Mouse (Mus musculus): ENCODE data around the gene Gramd1b. TPM values are rescaled to one million over a fixed set of nuclear protein-coding genes. Genes with fewer than 3 reads are reported as not detected.

Gramd1b gene
- total and polyA plus RNA-seq, 2 experiments from 2014 or later = 3.2 to 17.4 TPM

DNA sequence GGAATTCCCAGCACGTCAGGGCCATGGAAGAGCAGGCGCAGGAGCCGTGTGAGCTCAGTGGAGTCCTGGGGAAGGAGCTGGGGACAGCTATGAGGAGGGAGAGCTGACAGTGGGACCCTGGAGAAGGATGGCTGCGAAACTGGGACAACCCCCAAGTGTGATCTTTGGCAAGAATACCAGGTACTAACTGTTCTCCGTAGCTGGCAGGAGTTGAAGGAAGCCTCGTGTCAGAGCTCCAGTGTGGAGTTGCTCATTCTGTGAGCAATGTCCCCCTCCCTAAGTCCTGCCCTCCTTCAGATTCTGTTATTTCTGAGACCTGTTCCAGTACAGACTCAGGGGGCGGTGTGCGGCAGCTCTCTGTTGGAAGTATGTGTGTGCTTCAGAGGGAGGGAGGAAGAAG is 36.9 kb upstream of the Gramd1b start:
- peaks cover 21% of the 10 kb centered on the region for H3K4me1 ChIP-seq (ENCODE audit: control insufficient read depth, insufficient read depth)
- no peaks in the 10 kb centered on the region for H3K36me3 ChIP-seq (replicated peaks; ENCODE audit: control insufficient read depth, insufficient read depth, low read length)
- H3K4me2 ChIP-seq (ENCODE audit: low read depth, low read length) = 0 out of 2 replicates have a peak overlapping the region, but pooled peaks have one; percentile 11
- no peak overlapping the region for H3K9ac ChIP-seq (replicated peaks; ENCODE audit: low read depth, low read length)
- H3K27me3 ChIP-seq (ENCODE audit: control insufficient read depth, insufficient read depth, low read length) = no peaks in the 10 kb centered on the region
- H3K27ac ChIP-seq (ENCODE audit: low read depth) = no peak overlapping the region
- H3K9me3 ChIP-seq (replicated peaks; ENCODE audit: control insufficient read depth, low read length) = no peaks in the 10 kb centered on the region
- no peak; the same call in 1 of the 2 replicates for TF ChIP-seq CTCF (IDR thresholded peaks at IDR 0.05; ENCODE audit: low read depth)
- TF ChIP-seq EP300 (IDR thresholded peaks at IDR 0.05; ENCODE audit: low read depth) = peak; percentile 61; the same call in 1 of the 2 replicates
- no peak overlapping the region for H3K4me3 ChIP-seq (ENCODE audit: low read depth, low read length)
- peak; percentile 67 for DNase-seq (ENCODE audit: low spot score)
- 28% methylated on average over 8 of the region's 8 CpGs for WGBS
- peak; percentile 87 for ATAC-seq (ENCODE audit: insufficient read depth, low read depth)

DNA sequence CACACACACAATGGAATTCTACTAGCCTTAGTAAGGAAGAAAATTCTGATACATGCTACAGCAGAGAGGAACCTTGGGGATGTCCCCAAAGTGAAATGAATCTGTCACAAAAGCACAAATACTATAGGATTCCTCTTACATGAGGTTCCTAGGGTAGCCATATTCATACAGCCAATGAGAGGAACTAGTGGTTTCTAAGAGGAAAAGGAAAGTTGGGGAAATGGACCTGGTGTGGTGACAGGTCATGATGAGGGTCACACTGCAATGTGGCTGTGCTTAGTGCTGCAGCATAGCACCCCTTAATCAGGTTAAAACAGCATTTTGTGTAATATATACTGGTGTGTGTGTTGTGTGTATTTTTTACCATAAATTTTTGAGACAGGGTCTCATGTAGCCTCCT is 32.6 kb upstream of the Gramd1b start:
- Histone ChIP-seq H3K36me3 (replicated peaks; ENCODE audit: control insufficient read depth, insufficient read depth, low read length) (no peaks in the 10 kb centered on the region), H3K9ac (replicated peaks; ENCODE audit: low read depth, low read length) (no peak overlapping the region), H3K9me3 (replicated peaks; ENCODE audit: control insufficient read depth, low read length) (no peaks in the 10 kb centered on the region), H3K4me1 (ENCODE audit: control insufficient read depth, insufficient read depth) (peaks cover 18% of the 10 kb centered on the region), H3K27me3 (ENCODE audit: control insufficient read depth, insufficient read depth, low read length) (no peaks in the 10 kb centered on the region), H3K4me2 (ENCODE audit: low read depth, low read length) (no peak overlapping the region), H3K4me3 (ENCODE audit: low read depth, low read length) (no peak overlapping the region), H3K27ac (ENCODE audit: low read depth) (no peak overlapping the region)
- no peak for ATAC-seq (ENCODE audit: insufficient read depth, low read depth)
- no peak for DNase-seq (ENCODE audit: low spot score)
- TF ChIP-seq CTCF (IDR thresholded peaks at IDR 0.05; ENCODE audit: low read depth) (no peak), EP300 (IDR thresholded peaks at IDR 0.05; ENCODE audit: low read depth) (no peak)

DNA sequence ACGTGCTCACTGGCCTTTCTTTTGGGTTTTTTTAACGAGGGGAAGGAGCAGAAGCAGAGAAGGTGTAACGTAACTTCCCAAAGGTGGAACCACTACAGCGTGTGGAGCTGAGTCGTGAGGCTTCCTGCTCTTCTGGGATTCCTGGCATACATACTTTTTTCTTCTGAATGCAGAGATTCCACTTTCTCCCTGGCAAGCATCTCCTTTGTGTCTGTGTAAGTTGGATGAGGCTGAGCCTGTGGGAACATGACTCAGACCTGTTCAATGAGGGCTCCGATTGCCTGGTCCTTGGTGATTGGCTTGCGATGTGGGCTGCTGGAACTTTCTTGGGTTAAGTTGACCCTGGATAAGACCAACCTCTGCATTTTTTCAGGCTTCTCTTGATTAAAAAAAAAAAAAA is 28.5 kb upstream of the Gramd1b start:
- H3K36me3 ChIP-seq (replicated peaks; ENCODE audit: control insufficient read depth, insufficient read depth, low read length) = no peaks in the 10 kb centered on the region
- H3K4me2 ChIP-seq (ENCODE audit: low read depth, low read length) = no peak overlapping the region
- no peak overlapping the region for H3K27ac ChIP-seq (ENCODE audit: low read depth)
- no peak for TF ChIP-seq CTCF (IDR thresholded peaks at IDR 0.05; ENCODE audit: low read depth)
- no peak for TF ChIP-seq EP300 (IDR thresholded peaks at IDR 0.05; ENCODE audit: low read depth)
- H3K4me1 ChIP-seq (ENCODE audit: control insufficient read depth, insufficient read depth) = no peaks in the 10 kb centered on the region
- no peak overlapping the region for H3K9ac ChIP-seq (replicated peaks; ENCODE audit: low read depth, low read length)
- ATAC-seq (ENCODE audit: insufficient read depth, low read depth) (no peak), DNase-seq (ENCODE audit: low spot score) (no peak)
- H3K4me3 ChIP-seq (ENCODE audit: low read depth, low read length) = no peak overlapping the region
- H3K9me3 ChIP-seq (replicated peaks; ENCODE audit: control insufficient read depth, low read length) = no peaks in the 10 kb centered on the region
- no peaks in the 10 kb centered on the region for H3K27me3 ChIP-seq (ENCODE audit: control insufficient read depth, insufficient read depth, low read length)
- 77% methylated on average over 7 of the region's 7 CpGs for WGBS

DNA sequence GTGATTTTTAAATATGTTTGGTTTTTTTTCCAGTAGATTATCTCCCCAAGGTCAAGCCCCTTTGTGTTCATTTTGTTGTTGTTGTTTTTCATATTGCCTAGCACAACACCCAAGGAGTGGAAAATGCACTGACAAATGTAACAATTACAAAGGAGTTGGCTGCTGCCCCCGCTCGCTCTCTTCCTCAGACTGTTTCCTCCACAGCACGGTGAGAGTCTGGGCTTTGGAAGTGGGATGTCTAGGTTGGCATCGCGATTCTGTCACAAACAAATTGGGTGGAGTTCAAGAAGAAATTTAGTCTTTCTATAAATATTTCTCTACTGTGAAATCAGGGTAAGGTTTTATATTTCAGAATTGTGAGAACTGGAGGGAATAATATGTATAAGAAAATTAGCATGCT is 26.6 kb upstream of the Gramd1b start:
- H3K4me3 ChIP-seq (ENCODE audit: low read depth, low read length) = no peak overlapping the region
- H3K4me1 ChIP-seq (ENCODE audit: control insufficient read depth, insufficient read depth) = no peaks in the 10 kb centered on the region
- DNase-seq (ENCODE audit: low spot score) (no peak), ATAC-seq (ENCODE audit: insufficient read depth, low read depth) (no peak)
- TF ChIP-seq CTCF (IDR thresholded peaks at IDR 0.05; ENCODE audit: low read depth) = no peak
- TF ChIP-seq EP300 (IDR thresholded peaks at IDR 0.05; ENCODE audit: low read depth) = no peak
- H3K9me3 ChIP-seq (replicated peaks; ENCODE audit: control insufficient read depth, low read length) = no peaks in the 10 kb centered on the region
- 83% methylated on average over 5 of the region's 5 CpGs for WGBS
- H3K27me3 ChIP-seq (ENCODE audit: control insufficient read depth, insufficient read depth, low read length) = no peaks in the 10 kb centered on the region
- no peak overlapping the region for H3K27ac ChIP-seq (ENCODE audit: low read depth)
- no peak overlapping the region for H3K9ac ChIP-seq (replicated peaks; ENCODE audit: low read depth, low read length)
- H3K4me2 ChIP-seq (ENCODE audit: low read depth, low read length) = no peak overlapping the region
- no peaks in the 10 kb centered on the region for H3K36me3 ChIP-seq (replicated peaks; ENCODE audit: control insufficient read depth, insufficient read depth, low read length)

DNA sequence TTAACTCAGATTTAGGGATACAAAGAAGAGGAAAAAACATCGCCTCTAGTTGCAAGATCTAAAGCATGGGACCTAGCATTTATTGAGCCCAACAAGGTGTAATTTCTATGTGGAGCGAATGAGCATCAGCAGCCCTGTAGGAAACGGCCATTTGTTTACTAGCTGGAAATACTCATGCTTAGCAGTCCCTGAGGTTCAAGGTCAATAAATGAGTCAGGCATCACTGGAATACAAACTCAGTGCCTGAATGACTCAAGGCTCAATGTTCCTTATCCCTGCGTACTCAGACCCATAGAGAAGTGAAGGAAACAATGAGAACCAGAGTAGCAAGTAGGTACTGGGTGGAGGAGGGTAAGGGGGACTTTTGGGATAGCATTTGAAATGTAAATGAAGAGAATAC is 25.2 kb upstream of the Gramd1b start:
- Histone ChIP-seq H3K27me3 (ENCODE audit: control insufficient read depth, insufficient read depth, low read length) (no peaks in the 10 kb centered on the region), H3K4me2 (ENCODE audit: low read depth, low read length) (no peak overlapping the region), H3K36me3 (replicated peaks; ENCODE audit: control insufficient read depth, insufficient read depth, low read length) (no peaks in the 10 kb centered on the region), H3K4me3 (ENCODE audit: low read depth, low read length) (no peak overlapping the region), H3K9ac (replicated peaks; ENCODE audit: low read depth, low read length) (no peak overlapping the region), H3K27ac (ENCODE audit: low read depth) (no peak overlapping the region), H3K9me3 (replicated peaks; ENCODE audit: control insufficient read depth, low read length) (no peaks in the 10 kb centered on the region), H3K4me1 (ENCODE audit: control insufficient read depth, insufficient read depth) (no peaks in the 10 kb centered on the region)
- no peak for TF ChIP-seq CTCF (IDR thresholded peaks at IDR 0.05; ENCODE audit: low read depth)
- no peak for TF ChIP-seq EP300 (IDR thresholded peaks at IDR 0.05; ENCODE audit: low read depth)
- WGBS = 80% methylated on average over 4 of the region's 4 CpGs
- DNase-seq (ENCODE audit: low spot score) (no peak), ATAC-seq (ENCODE audit: insufficient read depth, low read depth) (no peak)

DNA sequence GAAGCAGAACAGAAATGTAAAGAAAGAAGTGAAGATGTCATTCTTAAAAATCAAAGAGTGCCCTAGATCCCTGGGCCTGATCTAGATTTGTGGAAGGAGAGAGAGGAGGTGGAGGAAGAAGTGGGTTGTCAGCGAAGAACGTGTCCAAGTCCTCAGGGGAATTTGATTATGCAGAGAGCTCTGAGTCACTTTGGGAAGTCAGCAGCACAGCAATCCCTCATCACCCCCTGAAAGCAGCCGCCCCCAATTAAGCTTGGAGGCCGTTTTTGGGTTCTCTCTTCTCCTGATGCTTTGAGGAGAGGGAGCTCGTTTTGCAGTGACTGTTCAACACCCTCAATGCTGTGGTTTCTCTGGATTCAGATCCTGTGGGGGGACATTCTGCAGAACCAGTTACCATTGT is 24.1 kb upstream of the Gramd1b start:
- Histone ChIP-seq H3K9me3 (replicated peaks; ENCODE audit: control insufficient read depth, low read length) (no peaks in the 10 kb centered on the region), H3K9ac (replicated peaks; ENCODE audit: low read depth, low read length) (no peak overlapping the region), H3K27me3 (ENCODE audit: control insufficient read depth, insufficient read depth, low read length) (no peaks in the 10 kb centered on the region), H3K4me1 (ENCODE audit: control insufficient read depth, insufficient read depth) (no peaks in the 10 kb centered on the region), H3K36me3 (replicated peaks; ENCODE audit: control insufficient read depth, insufficient read depth, low read length) (no peaks in the 10 kb centered on the region), H3K4me2 (ENCODE audit: low read depth, low read length) (no peak overlapping the region), H3K27ac (ENCODE audit: low read depth) (no peak overlapping the region), H3K4me3 (ENCODE audit: low read depth, low read length) (no peak overlapping the region)
- ATAC-seq (ENCODE audit: insufficient read depth, low read depth) = no peak
- 43% methylated on average over 5 of the region's 5 CpGs for WGBS
- DNase-seq (ENCODE audit: low spot score) = no peak
- no peak for TF ChIP-seq CTCF (IDR thresholded peaks at IDR 0.05; ENCODE audit: low read depth)
- TF ChIP-seq EP300 (IDR thresholded peaks at IDR 0.05; ENCODE audit: low read depth) = no peak

Measured in heart, postnatal 0 days (tissue).